Mouse (Mus musculus) intestine, embryonic 16.5 days (tissue): Measurements from ENCODE around the gene Anxa4. TPM values are rescaled to one million over a fixed set of nuclear protein-coding genes. Genes with fewer than 3 reads are reported as not detected.

Experiments used
- ATAC-seq: fragments of 200-750 bp; cut with Nextera tagmentation; 2 replicates; pipeline ENCODE4 v1.8.0; 2017; ENCODE audit warnings: moderate TSS enrichment, moderate library complexity
- H3K27ac ChIP-seq: fragments of 300-500 bp; sonication (generic); 2 replicates; pipeline ENCODE4 v1.5.1; 2014; ENCODE audit warnings: mild to moderate bottlenecking, low read length
- H3K27me3 ChIP-seq: fragments of 300-500 bp; sonication (generic); replicated peaks from 2 replicates; pipeline ENCODE4 v1.6.1; 2014; ENCODE audit warnings: low read length, control low read depth, mixed read lengths; ENCODE audit not compliant: control insufficient read depth, insufficient read depth
- H3K36me3 ChIP-seq: fragments of 300-500 bp; sonication (generic); 2 replicates; pipeline ENCODE4 v1.6.1; 2014; ENCODE audit warnings: low read length, control low read depth; ENCODE audit not compliant: control insufficient read depth, insufficient read depth
- H3K4me1 ChIP-seq: fragments of 300-500 bp; sonication (generic); 2 replicates; pipeline ENCODE4 v1.6.1; 2014; ENCODE audit warnings: low read length, control low read depth, mixed read lengths; ENCODE audit not compliant: control insufficient read depth, insufficient read depth
- H3K4me2 ChIP-seq: fragments of 300-500 bp; sonication (generic); 2 replicates; pipeline ENCODE4 v1.6.1; 2014; ENCODE audit warnings: low read depth, low read length, control low read depth
- H3K4me3 ChIP-seq: fragments of 300-500 bp; sonication (generic); 2 replicates; pipeline ENCODE4 v1.5.1; 2014; ENCODE audit warnings: mild to moderate bottlenecking, low read length
- H3K9ac ChIP-seq: fragments of 300-500 bp; sonication (generic); 2 replicates; pipeline ENCODE4 v1.6.1; 2014; ENCODE audit warnings: low read depth, low read length
- H3K9me3 ChIP-seq: fragments of 300-500 bp; sonication (generic); 2 replicates; pipeline ENCODE4 v1.6.1; 2016; ENCODE audit warnings: low read length, control low read depth; ENCODE audit not compliant: control insufficient read depth
- WGBS: fragments of 180-500 bp; shearing (Covaris S2); extraction: QIAGEN DNeasy Blood & Tissue Kit; methylation state at CpG from one replicate; pipeline ENCODE4 v1.1.7; 2014; 5-methylcytosine and 5-hydroxymethylcytosine counted together
- polyA plus RNA-seq: library from polyadenylated mRNA; unstranded; fragments of >200 nt; fragmentation: Nextera tagmentation; extraction: Ambion mirVana; gene quantifications from 2 replicates; pipeline ENCODE4 v1.2.1, GENCODE M21; 2015

Anxa4 gene
- polyA plus RNA-seq, 1 experiment from 2014 or later, result 538 TPM

- no peak for ATAC-seq
- no peaks in the 10 kb centered on the region for H3K36me3 ChIP-seq
- WGBS, result 77% methylated on average over 4 of the region's 4 CpGs
- peaks cover 9% of the 10 kb centered on the region; the same call in 1 of the 2 replicates for H3K4me1 ChIP-seq
- no peaks in the 10 kb centered on the region for H3K27me3 ChIP-seq
- H3K9ac ChIP-seq, result 0 out of 2 replicates have a peak overlapping the region, but pooled peaks have one; percentile 38
- peak overlapping the region; percentile 36 for H3K4me3 ChIP-seq
- no peaks in the 10 kb centered on the region for H3K9me3 ChIP-seq
- peak overlapping the region; percentile 83 for H3K27ac ChIP-seq
- H3K4me2 ChIP-seq, result peak overlapping the region; percentile 39
Observed at GRCm38 (mm10) chr6:86773830-86774229, 19.6 kb downstream of the Anxa4 start.

GRCm38 (mm10) chr6:86772631-86773030 is 20.8 kb downstream of the Anxa4 start:
- Histone ChIP-seq H3K27me3 (no peaks in the 10 kb centered on the region), H3K4me2 (0 out of 2 replicates have a peak overlapping the region, but pooled peaks have one; percentile 39), H3K9ac (peak overlapping the region; percentile 41), H3K4me1 (peaks cover 9% of the 10 kb centered on the region; the same call in 1 of the 2 replicates), H3K36me3 (no peaks in the 10 kb centered on the region), H3K9me3 (no peaks in the 10 kb centered on the region), H3K27ac (peak overlapping the region; percentile 83), H3K4me3 (0 out of 2 replicates have a peak overlapping the region, but pooled peaks have one; percentile 36)
- peak; percentile 54 for ATAC-seq
- 65% methylated on average over 7 of the region's 7 CpGs for WGBS

- H3K9me3 ChIP-seq, result no peaks in the 10 kb centered on the region
- no peak overlapping the region for H3K4me2 ChIP-seq
- 0 out of 2 replicates have a peak, but pooled peaks cover 3% of the 10 kb centered on the region for H3K36me3 ChIP-seq
- no peak overlapping the region for H3K4me3 ChIP-seq
- no peak for ATAC-seq
- H3K4me1 ChIP-seq, result peaks cover 15% of the 10 kb centered on the region; the same call in 1 of the 2 replicates
- peak overlapping the region; percentile 13; the same call in 1 of the 2 replicates for H3K27ac ChIP-seq
- WGBS, result 79% methylated on average over 4 of the region's 4 CpGs
- H3K27me3 ChIP-seq, result no peaks in the 10 kb centered on the region
- no peak overlapping the region for H3K9ac ChIP-seq
Observed at GRCm38 (mm10) chr6:86768938-86769337, 24.4 kb downstream of the Anxa4 start.

GRCm38 (mm10) chr6:86768186-86768776 is 25.1 kb downstream of the Anxa4 start:
- H3K27ac ChIP-seq, result peak overlapping the region; percentile 13; the same call in 1 of the 2 replicates
- H3K36me3 ChIP-seq, result 0 out of 2 replicates have a peak, but pooled peaks cover 3% of the 10 kb centered on the region
- no peak overlapping the region for H3K9ac ChIP-seq
- no peak overlapping the region for H3K4me2 ChIP-seq
- no peak overlapping the region for H3K4me3 ChIP-seq
- WGBS, result 68% methylated on average over 4 of the region's 4 CpGs
- peaks cover 14% of the 10 kb centered on the region; the same call in 1 of the 2 replicates for H3K4me1 ChIP-seq
- ATAC-seq, result no peak
- H3K9me3 ChIP-seq, result no peaks in the 10 kb centered on the region
- no peaks in the 10 kb centered on the region for H3K27me3 ChIP-seq

DNA sequence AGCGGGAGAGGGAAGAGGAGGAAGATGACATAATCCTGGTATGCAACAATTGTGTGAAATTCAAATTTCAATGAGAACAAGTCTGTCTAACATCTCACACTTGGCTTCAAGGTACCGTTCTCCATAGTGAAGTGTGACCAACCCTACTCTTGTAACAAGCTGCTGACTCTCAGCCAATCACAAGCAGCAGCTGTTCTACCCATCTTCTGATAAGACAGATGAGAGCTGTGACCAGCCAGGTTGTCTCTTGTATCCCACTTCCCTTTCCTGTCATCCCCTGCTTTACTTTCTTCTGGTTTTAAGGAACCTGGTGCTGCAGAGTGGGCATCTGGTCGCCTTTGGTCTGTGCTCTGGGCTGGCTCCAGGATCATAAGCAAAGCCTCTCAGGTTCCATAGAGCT is 25.9 kb downstream of the Anxa4 start:
- Histone ChIP-seq H3K9ac (no peak overlapping the region), H3K36me3 (0 out of 2 replicates have a peak, but pooled peaks cover 3% of the 10 kb centered on the region), H3K27ac (peak overlapping the region; percentile 29; the same call in 1 of the 2 replicates), H3K4me2 (no peak overlapping the region), H3K27me3 (no peaks in the 10 kb centered on the region), H3K9me3 (no peaks in the 10 kb centered on the region), H3K4me1 (peaks cover 10% of the 10 kb centered on the region; the same call in 1 of the 2 replicates), H3K4me3 (no peak overlapping the region)
- WGBS, result 75% methylated on average over 3 of the region's 3 CpGs
- ATAC-seq, result no peak

DNA sequence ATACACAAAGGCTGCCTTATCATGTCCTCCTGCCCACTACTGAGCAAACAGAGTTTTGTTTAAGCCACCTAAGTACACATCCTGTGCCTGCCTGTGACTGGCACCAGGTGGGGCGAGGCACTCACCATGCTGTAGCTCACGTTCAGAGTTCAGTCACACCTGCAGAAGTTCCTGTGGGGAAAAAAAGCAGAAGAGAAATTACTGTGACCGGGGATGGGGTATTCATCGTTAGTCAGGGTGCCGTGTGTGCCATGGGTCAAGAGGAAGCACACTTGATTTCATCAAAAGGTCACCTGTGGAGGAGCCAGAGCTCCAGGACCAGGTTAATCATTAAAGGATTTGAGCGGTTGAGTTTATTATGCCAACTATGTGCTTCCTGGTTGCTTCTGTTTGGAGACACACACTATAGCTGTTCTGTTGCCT is 27.7 kb downstream of the Anxa4 start:
- H3K9me3 ChIP-seq, result no peaks in the 10 kb centered on the region
- H3K27me3 ChIP-seq, result no peaks in the 10 kb centered on the region
- peak overlapping the region; percentile 90 for H3K27ac ChIP-seq
- peak; percentile 92 for ATAC-seq
- WGBS, result 42% methylated on average over 6 of the region's 6 CpGs
- H3K4me2 ChIP-seq, result peak overlapping the region; percentile 19; the same call in 1 of the 2 replicates
- H3K4me1 ChIP-seq, result 0 out of 2 replicates have a peak, but pooled peaks cover 14% of the 10 kb centered on the region
- H3K36me3 ChIP-seq, result 0 out of 2 replicates have a peak, but pooled peaks cover 6% of the 10 kb centered on the region
- no peak overlapping the region for H3K4me3 ChIP-seq
- H3K9ac ChIP-seq, result no peak overlapping the region

DNA sequence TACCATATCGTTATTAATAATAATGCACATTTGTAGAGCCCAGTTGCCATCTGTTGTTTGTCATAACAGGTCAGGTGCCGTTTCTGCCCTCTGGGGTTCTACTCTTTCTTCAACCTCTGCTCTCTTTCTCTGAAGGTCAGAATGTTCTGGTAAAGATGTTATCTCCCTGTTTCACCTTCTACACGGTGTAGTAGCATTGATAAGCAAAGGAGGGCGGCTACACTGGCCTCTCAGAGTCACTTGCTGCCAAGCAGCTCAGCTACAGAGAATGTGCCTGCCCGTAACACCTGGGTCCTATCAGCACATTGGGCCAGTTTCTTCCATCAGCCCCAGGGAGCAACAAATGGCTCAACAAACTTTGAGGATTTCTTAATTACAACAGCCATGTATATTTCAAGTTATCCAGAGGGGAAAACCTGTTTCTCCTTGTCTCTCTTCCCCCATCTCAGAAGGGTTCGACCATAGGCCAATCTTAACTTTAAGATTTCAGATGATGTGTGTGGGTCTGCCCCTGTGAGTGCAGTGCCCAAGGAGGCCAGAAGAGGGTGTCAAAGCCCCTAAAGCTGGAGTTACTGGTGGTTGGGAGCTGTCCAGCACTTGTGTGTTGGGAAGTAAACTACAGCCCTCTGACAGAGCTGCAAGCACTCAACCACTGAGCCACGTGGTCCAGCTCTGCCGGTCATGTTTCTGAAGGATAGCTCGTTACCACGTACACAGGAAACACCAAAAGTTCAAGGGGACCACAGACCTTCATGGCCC is 39.1 kb downstream of the Anxa4 start:
- Histone ChIP-seq H3K27me3 (no peaks in the 10 kb centered on the region), H3K36me3 (peaks cover 12% of the 10 kb centered on the region), H3K9ac (no peak overlapping the region), H3K9me3 (no peaks in the 10 kb centered on the region), H3K4me1 (peaks cover 10% of the 10 kb centered on the region), H3K4me2 (no peak overlapping the region), H3K4me3 (no peak overlapping the region), H3K27ac (peak overlapping the region; percentile 88)
- WGBS, result 82% methylated on average over 10 of the region's 10 CpGs
- ATAC-seq, result peak; percentile 63

GRCm38 (mm10) chr6:86752843-86753485 is 40.4 kb downstream of the Anxa4 start:
- Histone ChIP-seq H3K4me1 (peaks cover 10% of the 10 kb centered on the region), H3K27me3 (no peaks in the 10 kb centered on the region), H3K36me3 (peaks cover 11% of the 10 kb centered on the region), H3K4me3 (no peak overlapping the region), H3K27ac (peak overlapping the region; percentile 88), H3K9me3 (no peaks in the 10 kb centered on the region), H3K9ac (no peak overlapping the region; the same call in 1 of the 2 replicates), H3K4me2 (no peak overlapping the region)
- ATAC-seq, result peak; percentile 91
- 43% methylated on average over 5 of the region's 5 CpGs for WGBS

DNA sequence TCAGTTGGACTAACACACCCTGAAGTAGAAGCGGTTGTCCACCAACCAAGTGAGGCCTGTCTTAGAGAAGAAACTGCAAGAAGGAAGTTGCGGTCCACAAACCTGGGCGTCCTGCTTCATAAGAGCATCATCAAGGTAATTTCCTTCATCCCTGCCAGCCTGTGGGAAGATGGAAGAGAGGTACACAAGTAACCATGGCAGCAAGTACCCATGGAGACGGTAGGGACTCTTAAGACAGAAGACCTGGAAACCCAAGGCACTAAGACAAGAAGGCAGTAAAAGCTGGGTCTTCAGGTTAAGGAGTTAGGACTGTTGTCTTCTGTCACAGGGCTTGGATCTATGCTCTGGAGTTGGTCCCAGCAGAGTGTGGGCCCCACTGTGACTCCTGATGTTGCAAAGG is 42.4 kb downstream of the Anxa4 start:
- H3K4me1 ChIP-seq, result peaks cover 10% of the 10 kb centered on the region
- H3K9ac ChIP-seq, result no peak overlapping the region
- 89% methylated on average over 4 of the region's 4 CpGs for WGBS
- H3K27ac ChIP-seq, result no peak overlapping the region
- no peak overlapping the region for H3K4me2 ChIP-seq
- H3K36me3 ChIP-seq, result peaks cover 11% of the 10 kb centered on the region
- ATAC-seq, result no peak
- H3K27me3 ChIP-seq, result no peaks in the 10 kb centered on the region
- H3K4me3 ChIP-seq, result no peak overlapping the region
- H3K9me3 ChIP-seq, result no peaks in the 10 kb centered on the region
